Mouse (Mus musculus): ENCODE measurements around the gene Mocs1. TPM values are rescaled to one million over a fixed set of nuclear protein-coding genes. Genes with fewer than 3 reads are reported as not detected.

The Mocs1 gene
- total RNA-seq, 2 experiments from 2014 or later = 22.3 to 26.8 TPM

DNA sequence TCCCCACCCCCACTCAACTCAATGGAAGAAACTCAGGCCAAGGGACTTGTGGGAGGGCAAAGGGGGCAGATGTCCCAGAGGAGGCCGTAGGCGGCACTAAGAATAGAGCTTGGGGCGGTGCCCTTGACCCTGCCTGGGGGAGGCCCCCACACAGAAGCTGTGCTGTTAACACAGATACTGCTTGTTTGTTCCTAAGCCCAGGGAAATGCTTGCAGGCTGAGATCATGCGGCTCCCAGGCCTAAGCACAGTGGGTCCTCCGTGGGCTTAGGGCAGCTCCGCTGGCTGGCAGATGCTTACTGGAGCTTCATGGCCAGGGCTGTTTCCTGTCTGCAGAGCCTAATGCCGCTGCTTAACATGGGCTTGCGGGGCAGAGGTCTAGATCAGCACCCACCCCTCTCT, 44.5 kb downstream of the Mocs1 start:
- DNase-seq = peak in 1 of 2 experiments; percentile 22
- intact Hi-C loops (cut with DNase I) = no loop called here

GRCm38 (mm10) chr17:49474051-49474450, 45.9 kb downstream of the Mocs1 start:
- DNase-seq = no peak
- intact Hi-C loops (cut with DNase I) = no loop called here

GRCm38 (mm10) chr17:49475174-49475573, 47.0 kb downstream of the Mocs1 start:
- intact Hi-C loops (cut with DNase I) = no loop called here
- DNase-seq = no peak

DNA sequence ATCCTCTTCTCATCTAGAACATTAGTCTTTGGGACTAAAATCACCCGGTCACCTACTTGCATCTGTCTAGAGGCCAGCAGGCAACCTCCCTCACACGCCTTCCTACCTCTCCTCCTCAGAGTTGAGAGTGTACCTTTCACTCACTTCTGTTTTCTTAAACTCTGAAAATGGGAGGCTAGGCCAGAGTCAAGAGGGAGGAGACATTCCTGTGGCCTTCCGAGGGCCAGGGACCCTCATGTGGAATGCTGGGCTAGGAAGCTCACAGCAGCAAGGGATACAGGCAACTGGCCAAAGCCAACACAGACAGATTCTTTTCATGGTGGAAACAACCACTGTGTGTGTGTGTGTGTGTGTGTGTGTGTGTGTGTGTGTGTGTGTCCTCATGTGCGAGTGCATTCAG, 49.2 kb downstream of the Mocs1 start:
- no peak for DNase-seq
- intact Hi-C loops (cut with DNase I) = no loop called here

GRCm38 (mm10) chr17:49481876-49482275, 53.7 kb downstream of the Mocs1 start:
- intact Hi-C loops (cut with DNase I) = no loop called here
- DNase-seq = no peak

DNA sequence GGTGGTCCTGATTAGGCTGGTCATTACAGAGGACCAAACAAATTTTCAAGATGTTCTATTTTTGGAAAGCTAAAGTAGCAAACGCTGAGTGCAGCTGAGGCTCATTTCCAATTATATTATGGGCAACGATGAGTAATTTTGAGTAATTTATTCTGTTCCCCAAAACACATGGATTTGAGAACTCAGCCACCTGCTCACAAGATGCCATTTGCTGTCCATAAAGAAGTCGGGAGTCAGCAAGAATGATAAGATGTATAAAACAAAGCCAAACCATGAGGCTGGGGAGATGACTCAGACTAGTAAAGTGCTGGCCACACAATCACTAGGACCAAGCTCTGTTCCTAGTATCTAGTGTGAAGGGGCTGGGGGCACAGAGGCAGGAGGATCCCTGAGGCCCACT, 56.3 kb downstream of the Mocs1 start:
- intact Hi-C loops (cut with DNase I) = no loop called here

GRCm38 (mm10) chr17:49489098-49489497, 60.9 kb downstream of the Mocs1 start:
- peak; percentile 25 to 41 for DNase-seq
- intact Hi-C loops (cut with DNase I) = no loop called here

More for the DNA sequence above, 56.3 kb downstream of the Mocs1 start:
- DNase-seq = no peak

DNA sequence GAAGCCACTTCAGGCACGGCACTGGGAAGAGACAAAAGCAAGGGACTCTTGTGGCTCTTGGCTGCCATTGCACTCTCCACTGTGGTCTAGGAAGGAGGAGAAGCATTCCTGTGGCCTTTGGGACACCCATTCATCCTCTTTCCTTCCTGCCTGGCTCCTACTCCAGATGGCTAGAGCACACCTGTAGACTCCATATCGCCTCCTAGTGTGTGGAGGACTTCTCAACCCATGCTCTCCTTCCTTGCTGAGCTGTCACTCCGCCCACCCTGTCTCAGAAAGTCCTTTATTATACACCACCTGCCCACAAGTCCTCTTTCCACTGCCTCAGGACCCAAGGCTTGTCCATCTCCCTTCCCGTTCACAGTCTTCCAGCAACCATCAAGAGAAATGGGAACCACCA, 65.1 kb downstream of the Mocs1 start:
- intact Hi-C loops (cut with DNase I) = no loop called here

GRCm38 (mm10) chr17:49498169-49498568, 70.0 kb downstream of the Mocs1 start:
- intact Hi-C loops (cut with DNase I) = no loop called here

More for the DNA sequence above, 65.1 kb downstream of the Mocs1 start:
- no peak for DNase-seq

GRCm38 (mm10) chr17:49499635-49500034, 71.5 kb downstream of the Mocs1 start:
- no peak for DNase-seq
- intact Hi-C loops (cut with DNase I) = no loop called here

More at GRCm38 (mm10) chr17:49498169-49498568, 70.0 kb downstream of the Mocs1 start:
- no peak for DNase-seq

- no peak for DNase-seq
- intact Hi-C loops (cut with DNase I) = no loop called here
Observed at GRCm38 (mm10) chr17:49500234-49500633, 72.1 kb downstream of the Mocs1 start.

GRCm38 (mm10) chr17:49503246-49503900, 75.2 kb downstream of the Mocs1 start:
- DNase-seq = no peak
- intact Hi-C loops (cut with DNase I) = no loop called here

Other genes with a start within 250 kb of the Mocs1 start
- 1 to 10 TPM; 7.6 to 7.8 TPM for gene Daam2, start 136.0 kb downstream of the Mocs1 start, total RNA-seq (2021)
- 1 to 10 TPM; 2.1 to 2.2 TPM for gene Kif6, start 186.8 kb downstream of the Mocs1 start, total RNA-seq (2021)